Mouse (Mus musculus) testis, adult 2 months (tissue): ENCODE data around the gene Pitpnm1. TPM values are rescaled to one million over a fixed set of nuclear protein-coding genes. Genes with fewer than 3 reads are reported as not detected.
"Not testable (repeated sequence)": the region's sequence is repeated elsewhere in the genome, so short reads cannot be mapped to it uniquely, and the experiment has no call there.

Experiments used
- H3K27ac ChIP-seq: fragments of 200-500 bp; 2 replicates; pipeline ENCODE4 v1.5.1; 2012; ENCODE audit warnings: low read depth, low read length; ENCODE audit not compliant: control insufficient read depth, insufficient read depth
- H3K27me3 ChIP-seq: fragments of 200-500 bp; 2 replicates; pipeline ENCODE4 v1.6.1; 2012; ENCODE audit warnings: mild to moderate bottlenecking, low read length, moderate library complexity; ENCODE audit not compliant: control insufficient read depth, insufficient read depth
- H3K36me3 ChIP-seq: fragments of 200-500 bp; 2 replicates; pipeline ENCODE4 v1.6.1; 2012; ENCODE audit warnings: mild to moderate bottlenecking, low read length; ENCODE audit not compliant: control insufficient read depth, insufficient read depth
- H3K4me1 ChIP-seq: fragments of 200-500 bp; 2 replicates; pipeline ENCODE4 v1.6.1; 2012; ENCODE audit warnings: low read length; ENCODE audit not compliant: control insufficient read depth, insufficient read depth
- H3K4me3 ChIP-seq: fragments of 200-500 bp; 2 replicates; pipeline ENCODE4 v1.5.1; 2012; ENCODE audit warnings: low read depth, mild to moderate bottlenecking, low read length, moderate library complexity, mixed read lengths; ENCODE audit not compliant: control insufficient read depth
- CTCF ChIP-seq: fragments of 200-500 bp; IDR thresholded peaks from 2 replicates; pipeline ENCODE4 v1.5.1; 2012; ENCODE audit warnings: low read depth, mild to moderate bottlenecking, inconsistent platforms, low read length, moderate library complexity; ENCODE audit not compliant: control insufficient read depth, insufficient read depth, insufficient replicate concordance
- POLR2A ChIP-seq: fragments of 200-500 bp; IDR thresholded peaks from 2 replicates; pipeline ENCODE4 v1.6.1; 2012; ENCODE audit warnings: low read depth, mild to moderate bottlenecking, inconsistent platforms, low read length, moderate library complexity; ENCODE audit not compliant: control insufficient read depth
- polyA plus RNA-seq: library from polyadenylated mRNA; depleted of rRNA; stranded (reverse); fragments of >200 nt; gene quantifications from 2 replicates; pipeline ENCODE4 v1.2.3, GENCODE M21; 2012

Gene Pitpnm1
- polyA plus RNA-seq, 1 experiment, result 31.9 TPM

DNA sequence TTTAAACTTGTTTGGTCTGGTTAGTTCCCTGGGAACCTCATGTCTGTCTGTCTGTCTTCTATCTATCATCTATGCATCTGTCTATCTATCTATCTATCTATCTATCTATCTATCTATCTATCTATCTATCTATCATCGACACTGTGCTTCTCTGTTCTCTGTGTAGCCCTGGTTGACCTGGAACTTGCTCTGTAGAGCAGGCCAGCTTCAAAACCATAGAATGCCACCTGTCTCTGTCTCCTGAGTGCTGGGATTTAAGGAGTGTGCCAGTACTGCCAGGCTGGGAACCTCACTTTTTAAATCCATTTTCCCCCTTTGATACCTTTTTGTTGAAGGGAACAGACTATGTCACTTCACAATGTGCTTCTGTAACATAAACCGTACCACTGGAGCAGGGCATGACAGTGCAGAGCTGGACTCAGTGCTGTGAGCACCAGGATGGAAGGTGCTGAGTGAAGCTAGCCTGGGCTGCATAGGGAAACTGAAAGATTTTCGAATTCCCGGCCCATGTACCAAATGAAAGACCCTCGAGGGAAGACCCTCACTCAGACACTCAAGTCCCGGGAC lies 38.8 kb upstream of the Pitpnm1 start:
- no peaks in the 10 kb centered on the region for H3K27me3 ChIP-seq
- no peak overlapping the region for H3K27ac ChIP-seq
- TF ChIP-seq POLR2A (no peak), CTCF (no peak)
- H3K4me3 ChIP-seq, result no peak overlapping the region
- H3K4me1 ChIP-seq, result no peaks in the 10 kb centered on the region
- no peaks in the 10 kb centered on the region for H3K36me3 ChIP-seq

DNA sequence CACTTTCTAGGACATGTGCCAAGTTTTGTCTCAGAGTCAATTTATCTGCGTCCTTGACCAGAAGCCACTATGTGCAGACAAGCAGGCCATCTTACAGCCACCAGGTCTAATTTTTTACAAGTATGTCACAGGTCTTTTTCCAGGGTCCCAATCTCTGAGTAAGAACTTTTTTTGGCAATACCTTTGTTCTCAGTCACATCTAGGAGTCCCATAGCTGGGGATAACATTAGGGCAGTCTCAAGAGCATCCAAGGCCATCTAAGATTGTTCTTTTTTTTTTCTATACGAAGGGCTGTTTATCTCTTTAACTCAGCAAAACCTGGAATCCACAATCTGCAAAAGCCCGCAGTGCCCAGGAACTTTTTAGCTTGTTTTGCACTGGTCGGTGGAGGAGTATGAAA lies 36.4 kb upstream of the Pitpnm1 start:
- not testable (repeated sequence) for H3K4me3 ChIP-seq, H3K27me3 ChIP-seq, H3K4me1 ChIP-seq, H3K36me3 ChIP-seq, H3K27ac ChIP-seq

DNA sequence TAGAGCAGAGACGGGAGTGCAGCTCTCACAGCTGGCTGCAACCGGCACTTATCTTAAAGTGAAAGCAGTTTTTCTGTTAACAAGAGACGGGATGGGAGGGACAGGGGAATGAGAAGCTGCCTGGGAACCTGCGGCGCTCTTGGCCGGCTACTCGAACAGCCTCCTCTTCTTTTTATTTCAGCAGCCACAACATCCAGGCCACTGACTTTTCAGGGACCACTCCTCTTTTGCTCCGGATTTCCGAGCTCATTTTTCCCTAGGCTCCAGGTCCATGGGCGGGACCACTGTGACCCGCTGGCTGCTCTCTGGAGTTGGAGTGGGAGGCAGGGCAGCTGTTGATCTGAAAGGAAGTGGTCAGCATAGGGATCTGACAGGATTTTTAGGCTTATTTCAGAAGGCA lies 35.3 kb upstream of the Pitpnm1 start:
- not testable (repeated sequence) for H3K27me3 ChIP-seq, H3K36me3 ChIP-seq, H3K27ac ChIP-seq, H3K4me1 ChIP-seq, H3K4me3 ChIP-seq

DNA sequence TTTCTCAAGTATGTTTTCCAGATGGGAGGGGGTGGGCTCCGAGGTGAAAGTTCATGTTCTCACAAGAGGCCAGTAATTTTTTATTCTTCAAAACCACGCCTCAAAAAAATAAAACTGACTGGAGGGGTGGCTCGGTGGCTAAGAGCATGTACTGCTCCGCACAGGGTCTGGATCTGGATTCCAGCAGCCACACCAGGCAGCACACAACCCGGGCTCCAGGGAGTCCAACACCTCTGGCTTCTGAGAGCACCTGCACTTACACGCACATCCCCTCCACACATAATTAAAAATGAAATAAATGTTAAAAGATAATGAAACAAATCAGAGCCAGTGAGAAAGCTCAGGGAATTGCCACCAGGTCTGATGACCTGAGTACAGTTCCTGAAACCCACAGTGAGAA lies 33.5 kb upstream of the Pitpnm1 start:
- no peaks in the 10 kb centered on the region for H3K27me3 ChIP-seq
- TF ChIP-seq POLR2A (no peak), CTCF (no peak)
- H3K27ac ChIP-seq, result no peak overlapping the region
- H3K36me3 ChIP-seq, result no peaks in the 10 kb centered on the region
- H3K4me1 ChIP-seq, result peaks cover 2% of the 10 kb centered on the region; the same call in 1 of the 2 replicates
- no peak overlapping the region for H3K4me3 ChIP-seq

DNA sequence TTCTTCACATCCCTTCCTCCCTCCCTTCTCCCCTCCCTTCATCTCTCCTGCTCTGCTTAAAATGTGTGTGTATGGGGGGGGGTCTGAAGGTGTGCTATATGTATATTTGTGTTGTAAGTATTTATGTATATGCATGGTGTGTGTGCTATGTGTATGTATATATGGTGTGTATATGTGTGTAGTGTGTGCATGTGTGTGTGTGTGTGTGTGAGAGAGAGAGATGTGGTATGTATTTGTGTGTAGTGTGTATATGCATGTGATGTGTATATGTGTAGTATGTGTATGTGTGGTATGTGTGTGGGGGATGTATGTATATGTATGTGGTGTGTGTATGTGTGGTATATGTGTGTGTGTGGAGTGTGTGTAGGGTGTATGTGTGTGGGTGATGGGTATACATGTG lies 32.9 kb upstream of the Pitpnm1 start:
- Histone ChIP-seq H3K4me3 (no peak overlapping the region), H3K27ac (no peak overlapping the region)

DNA sequence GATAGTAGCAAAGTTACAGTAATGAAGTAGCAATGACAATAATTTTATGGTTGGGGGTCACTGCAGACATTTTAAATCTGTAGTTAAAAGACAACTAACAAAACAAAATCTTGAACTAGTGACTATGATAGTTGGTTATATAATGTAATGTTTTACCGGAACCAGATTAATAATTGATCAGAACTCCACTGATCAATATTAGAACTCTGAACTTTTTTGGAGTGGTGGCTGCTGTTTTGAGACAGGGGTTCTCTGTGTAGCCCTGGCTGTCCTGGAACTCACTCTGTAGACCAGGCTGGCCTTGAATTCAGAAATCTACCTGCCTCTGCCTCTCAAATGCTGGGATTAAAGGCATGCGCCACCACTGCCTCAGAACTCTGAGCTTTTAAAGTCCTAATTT lies 31.6 kb upstream of the Pitpnm1 start:
- H3K4me3 ChIP-seq, H3K27ac ChIP-seq, H3K27me3 ChIP-seq, H3K4me1 ChIP-seq, H3K36me3 ChIP-seq: not testable (repeated sequence)

More for the DNA sequence above, 32.9 kb upstream of the Pitpnm1 start:
- H3K36me3 ChIP-seq, result no peaks in the 10 kb centered on the region
- peaks cover 2% of the 10 kb centered on the region; the same call in 1 of the 2 replicates for H3K4me1 ChIP-seq
- TF ChIP-seq POLR2A (no peak), CTCF (no peak)
- no peaks in the 10 kb centered on the region for H3K27me3 ChIP-seq

DNA sequence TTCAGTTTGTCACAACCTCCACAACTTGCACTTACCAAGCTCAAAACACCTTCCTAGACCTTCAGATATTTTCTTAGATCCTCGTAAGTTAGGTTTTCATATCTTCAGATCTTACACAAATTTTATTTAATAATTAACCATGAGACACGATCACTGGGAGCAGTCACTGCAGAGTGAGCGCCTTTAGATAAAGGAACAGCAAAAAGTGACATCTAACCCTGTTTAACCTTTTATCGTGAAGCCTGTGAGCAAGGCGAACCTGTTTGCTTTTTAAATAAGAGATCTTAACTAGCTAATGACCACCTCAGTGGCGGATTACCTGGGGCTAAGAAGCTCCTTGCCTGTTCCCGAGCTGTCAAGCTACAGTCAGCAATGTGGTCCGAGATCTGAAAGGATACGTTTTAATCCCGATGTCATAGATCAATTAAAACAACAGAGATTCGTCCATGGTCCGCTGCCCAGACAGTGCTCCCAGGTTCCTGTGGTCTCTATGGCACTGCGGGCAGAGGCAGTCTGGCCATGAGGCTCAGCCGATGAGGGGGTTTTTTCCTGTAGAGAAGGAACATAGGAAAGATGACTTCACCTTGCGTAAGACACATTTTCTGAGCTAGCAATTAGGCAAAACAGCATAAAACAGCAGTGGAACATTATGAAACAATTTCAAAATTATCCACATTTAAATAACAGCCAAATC lies 30.9 kb upstream of the Pitpnm1 start:
- no peak for TF ChIP-seq POLR2A
- no peak for TF ChIP-seq CTCF

DNA sequence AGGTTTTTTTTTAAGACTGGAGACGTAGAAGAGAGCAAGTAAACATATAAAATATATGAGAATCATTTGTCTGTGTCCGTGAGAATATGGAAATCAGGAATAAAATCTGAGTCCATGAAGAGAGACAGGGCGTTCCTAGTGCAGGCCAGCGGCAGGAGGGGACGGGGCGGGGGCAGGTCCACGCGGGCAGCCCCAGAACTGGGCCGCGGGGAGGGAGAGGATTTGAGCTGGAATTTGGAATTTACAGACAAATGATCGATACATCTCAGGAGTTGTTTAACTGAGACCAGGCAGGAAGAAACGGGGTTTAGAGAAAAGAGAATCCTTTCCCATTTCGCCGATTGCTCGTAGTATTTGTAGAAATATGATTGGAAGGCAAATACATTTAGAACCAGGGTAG lies 29.5 kb upstream of the Pitpnm1 start:
- Histone ChIP-seq H3K27me3 (no peaks in the 10 kb centered on the region), H3K4me3 (no peak overlapping the region), H3K36me3 (no peaks in the 10 kb centered on the region), H3K27ac (no peak overlapping the region), H3K4me1 (peaks cover 2% of the 10 kb centered on the region; the same call in 1 of the 2 replicates)
- no peak for TF ChIP-seq POLR2A
- TF ChIP-seq CTCF, result no peak

More for the DNA sequence above, 30.9 kb upstream of the Pitpnm1 start:
- Histone ChIP-seq H3K4me3 (no peak overlapping the region), H3K27ac (no peak overlapping the region), H3K4me1 (peaks cover 2% of the 10 kb centered on the region; the same call in 1 of the 2 replicates), H3K36me3 (no peaks in the 10 kb centered on the region), H3K27me3 (no peaks in the 10 kb centered on the region)
